Mouse (Mus musculus) heart, adult 2 months (tissue): ENCODE data around the gene Ell.
"Not testable (repeated sequence)": the region's sequence is repeated elsewhere in the genome, so short reads cannot be mapped to it uniquely, and the experiment has no call there.

Experiments used
- CTCF ChIP-seq: fragments of 200-600 bp; IDR thresholded peaks from 2 replicates; pipeline ENCODE4 v1.8.1; 2022; ENCODE audit warnings: antibody characterized with exemption, mild to moderate bottlenecking, moderate library complexity
- EP300 ChIP-seq: fragments of 200-500 bp; IDR thresholded peaks from 2 replicates; pipeline ENCODE4 v1.6.1; 2011; ENCODE audit warnings: low read depth, low read length, control low read depth; ENCODE audit not compliant: insufficient read depth
- POLR2A ChIP-seq: fragments of 200-500 bp; IDR thresholded peaks from 2 replicates; pipeline ENCODE4 v1.6.1; 2011; ENCODE audit warnings: mild to moderate bottlenecking, low read depth, low read length, control low read depth; ENCODE audit not compliant: insufficient read depth

- TF ChIP-seq POLR2A, EP300, CTCF: not testable (repeated sequence)
Measured at GRCm38 (mm10) chr8:70587955-70588354, 48.7 kb downstream of the Ell start.
